Mouse (Mus musculus) spleen, adult 2 months (tissue): ENCODE results near the gene Pycr1. TPM values are rescaled to one million over a fixed set of nuclear protein-coding genes. Genes with fewer than 3 reads are reported as not detected.
A peak's percentile ranks its signal among the peaks of the same experiment; 100 is the strongest.

Source experiments
- DNase-seq, 2 experiments: peaks; one replicate each; pipeline versions ENCODE4 v3.0.0 to v3.0.0-alpha.2; 2012 to 2021; ENCODE audit warnings: low spot score in 2 of 2, low read depth in 1 of 2
- H3K27ac ChIP-seq: fragments of 200-500 bp; 2 replicates; pipeline ENCODE4 v1.5.1; 2012; ENCODE audit warnings: low read length, inconsistent platforms; ENCODE audit not compliant: insufficient read depth
- H3K27me3 ChIP-seq: fragments of 200-500 bp; 2 replicates; pipeline ENCODE4 v1.6.1; 2012; ENCODE audit warnings: mild to moderate bottlenecking, moderate library complexity, low read length, inconsistent platforms; ENCODE audit not compliant: control insufficient read depth, insufficient read depth
- H3K36me3 ChIP-seq: fragments of 200-500 bp; 2 replicates; pipeline ENCODE4 v1.6.1; 2012; ENCODE audit warnings: mild to moderate bottlenecking, low read length, inconsistent platforms; ENCODE audit not compliant: control insufficient read depth, insufficient read depth
- H3K4me1 ChIP-seq: fragments of 200-500 bp; 2 replicates; pipeline ENCODE4 v1.6.1; 2011; ENCODE audit warnings: inconsistent platforms; ENCODE audit not compliant: control insufficient read depth, insufficient read depth, insufficient read length
- H3K4me3 ChIP-seq: fragments of 200-500 bp; 2 replicates; pipeline ENCODE4 v1.5.1; 2011; ENCODE audit warnings: mild to moderate bottlenecking, inconsistent platforms; ENCODE audit not compliant: insufficient read depth, insufficient read length; ENCODE audit errors: extremely low read depth
- CTCF ChIP-seq: fragments of 200-500 bp; IDR thresholded peaks from 2 replicates; pipeline ENCODE4 v1.5.1; 2011; ENCODE audit warnings: mild to moderate bottlenecking, inconsistent platforms; ENCODE audit not compliant: insufficient read depth, insufficient read length, insufficient replicate concordance; ENCODE audit errors: extremely low read depth
- POLR2A ChIP-seq: fragments of 200-500 bp; IDR thresholded peaks from 2 replicates; pipeline ENCODE4 v1.6.1; 2011; ENCODE audit warnings: low read depth, low read length, inconsistent platforms
- WGBS: fragments of 180-500 bp; shearing (Covaris S2); methylation state at CpG from one replicate; pipeline ENCODE4 v1.1.7; 2018; 5-methylcytosine and 5-hydroxymethylcytosine counted together
- polyA plus RNA-seq: library from polyadenylated mRNA; depleted of rRNA; stranded (reverse); fragments of >200 nt; gene quantifications from 2 replicates; pipeline ENCODE4 v1.2.3, GENCODE M21; 2012

Gene Pycr1
- polyA plus RNA-seq, 1 experiment = 8.7 TPM

- Histone ChIP-seq H3K4me1 (peaks cover 7% of the 10 kb centered on the region; the same call in 1 of the 2 replicates), H3K27me3 (peaks cover 13% of the 10 kb centered on the region), H3K4me3 (no peak overlapping the region), H3K36me3 (no peaks in the 10 kb centered on the region), H3K27ac (no peak overlapping the region)
- 86% methylated on average over 3 of the region's 3 CpGs for WGBS
- no peak for TF ChIP-seq POLR2A
- no peak for TF ChIP-seq CTCF
- DNase-seq = no peak
Measured at GRCm38 (mm10) chr11:120665406-120665805, 21.8 kb upstream of the Pycr1 start.

DNA sequence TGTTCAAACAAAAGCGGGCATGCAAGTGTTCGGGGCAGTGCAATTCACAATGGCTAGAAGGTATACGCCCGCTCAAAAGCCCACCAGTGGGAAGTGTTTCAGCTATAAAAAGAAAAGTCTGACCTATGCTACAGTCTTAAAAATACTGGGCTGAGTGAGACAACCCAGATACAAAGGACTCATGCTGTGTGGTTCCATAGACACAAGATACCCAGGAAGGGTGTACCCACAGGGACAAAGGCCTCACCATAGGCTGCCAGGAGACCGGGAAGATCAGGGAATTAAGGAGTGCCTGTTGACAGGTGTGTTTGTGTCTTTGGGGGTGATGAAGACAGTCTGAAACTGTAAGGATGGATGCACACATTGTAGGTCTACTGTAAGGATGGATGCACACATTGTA lies 20.1 kb upstream of the Pycr1 start:
- Histone ChIP-seq H3K36me3 (no peaks in the 10 kb centered on the region), H3K27me3 (peaks cover 27% of the 10 kb centered on the region), H3K4me3 (no peak overlapping the region), H3K27ac (no peak overlapping the region), H3K4me1 (peaks cover 15% of the 10 kb centered on the region; the same call in 1 of the 2 replicates)
- no peak for TF ChIP-seq POLR2A
- no peak for TF ChIP-seq CTCF
- no peak for DNase-seq
- WGBS = 94% methylated on average over 5 of the region's 5 CpGs

DNA sequence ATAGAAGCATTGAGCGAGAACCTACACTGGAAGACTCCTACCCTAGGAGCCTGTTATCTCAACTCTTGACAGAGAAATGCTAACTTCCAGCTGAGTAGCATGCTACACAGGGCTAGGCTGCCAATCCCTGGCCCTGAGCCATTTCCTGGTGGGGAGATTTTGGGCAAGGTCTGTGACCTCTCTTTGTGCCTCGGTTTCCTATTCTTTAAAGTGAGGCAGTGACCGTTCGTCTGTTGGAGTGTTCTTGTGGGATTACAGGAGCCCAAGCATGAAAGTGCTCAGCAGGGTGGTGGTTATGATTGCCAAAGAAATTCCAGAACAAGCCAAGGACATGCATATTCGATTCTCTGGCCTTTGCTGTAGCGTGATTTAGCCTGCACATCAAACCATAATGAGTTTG lies 19.2 kb upstream of the Pycr1 start:
- Histone ChIP-seq H3K27ac (no peak overlapping the region), H3K36me3 (no peaks in the 10 kb centered on the region), H3K4me1 (peaks cover 15% of the 10 kb centered on the region; the same call in 1 of the 2 replicates), H3K27me3 (peaks cover 28% of the 10 kb centered on the region), H3K4me3 (no peak overlapping the region)
- 77% methylated on average over 6 of the region's 6 CpGs for WGBS
- no peak for DNase-seq
- no peak for TF ChIP-seq POLR2A

- H3K27ac ChIP-seq = no peak within 1 kb of the TSS
- WGBS = 3% methylated on average over 35 of the region's 35 CpGs
- peak within 1 kb of the TSS; percentile 31; the same call in 1 of the 2 replicates for H3K4me3 ChIP-seq
- H3K36me3 ChIP-seq = no peaks in the 10 kb centered on the region
- DNase-seq = no peak
- H3K27me3 ChIP-seq = peaks cover 32% of the 10 kb centered on the region
- TF ChIP-seq POLR2A = no peak
- TF ChIP-seq CTCF = no peak
- H3K4me1 ChIP-seq = peaks cover 15% of the 10 kb centered on the region; the same call in 1 of the 2 replicates
Measured at GRCm38 (mm10) chr11:120661076-120661460, 17.5 kb upstream of the Pycr1 start, which contains the start of gene Notum. Notum (minus strand) TSS chr11:120661175.

GRCm38 (mm10) chr11:120660301-120661075 lies 16.9 kb upstream of the Pycr1 start:
- Histone ChIP-seq H3K4me1 (peaks cover 15% of the 10 kb centered on the region; the same call in 1 of the 2 replicates), H3K4me3 (peak overlapping the region; percentile 31; the same call in 1 of the 2 replicates), H3K27me3 (peaks cover 31% of the 10 kb centered on the region), H3K27ac (no peak overlapping the region), H3K36me3 (no peaks in the 10 kb centered on the region)
- WGBS = 2% methylated on average over 88 of the region's 95 CpGs
- TF ChIP-seq CTCF (no peak), POLR2A (no peak)
- DNase-seq = no peak

- Histone ChIP-seq H3K36me3 (no peaks in the 10 kb centered on the region), H3K4me3 (0 out of 2 replicates have a peak overlapping the region, but pooled peaks have one; percentile 21), H3K27ac (no peak overlapping the region), H3K27me3 (peaks cover 31% of the 10 kb centered on the region), H3K4me1 (peaks cover 15% of the 10 kb centered on the region; the same call in 1 of the 2 replicates)
- 6% methylated on average over 50 of the region's 50 CpGs for WGBS
- no peak for DNase-seq
- TF ChIP-seq POLR2A = no peak
- TF ChIP-seq CTCF = no peak
Measured at GRCm38 (mm10) chr11:120659509-120660300, 16.1 kb upstream of the Pycr1 start.

DNA sequence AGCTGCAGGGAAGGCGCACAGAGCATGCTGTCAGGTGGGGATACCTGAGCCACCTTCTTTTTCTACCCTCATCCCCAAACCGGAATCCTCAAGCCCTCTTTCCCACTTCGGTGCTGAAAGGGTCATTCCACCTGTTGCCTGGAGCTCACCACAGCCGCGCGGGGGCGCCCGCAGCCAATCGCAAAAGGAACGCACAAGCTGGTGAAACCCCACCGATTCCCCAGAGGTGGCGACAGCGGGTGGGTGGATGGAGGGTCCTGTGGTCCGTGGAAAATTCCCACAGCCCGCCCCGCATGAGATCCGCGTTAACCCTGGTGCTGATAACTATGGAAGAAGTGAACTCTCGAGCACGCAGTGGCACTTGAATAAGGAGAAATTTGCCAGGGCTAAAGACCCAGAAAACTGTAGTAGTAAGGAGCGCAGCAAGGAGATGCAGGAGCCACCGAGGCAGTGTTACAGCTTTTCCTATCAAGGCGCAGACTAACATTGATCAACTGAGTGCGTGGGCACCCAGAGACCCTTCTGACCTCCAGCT lies 15.4 kb upstream of the Pycr1 start:
- Histone ChIP-seq H3K36me3 (no peaks in the 10 kb centered on the region), H3K4me1 (peaks cover 15% of the 10 kb centered on the region; the same call in 1 of the 2 replicates), H3K27me3 (peaks cover 31% of the 10 kb centered on the region), H3K4me3 (no peak overlapping the region), H3K27ac (no peak overlapping the region)
- peak; percentile 29 to 77 for DNase-seq
- TF ChIP-seq CTCF = peak; percentile 79; the same call in 1 of the 2 replicates
- TF ChIP-seq POLR2A = no peak
- WGBS = 5% methylated on average over 24 of the region's 24 CpGs
